Mouse (Mus musculus): ENCODE results near the gene Cep83. TPM values are rescaled to one million over a fixed set of nuclear protein-coding genes. Genes with fewer than 3 reads are reported as not detected.
"Not testable (repeated sequence)": the region's sequence is repeated elsewhere in the genome, so short reads cannot be mapped to it uniquely, and the experiment has no call there.

Cep83 gene
- polyA plus RNA-seq, 1 experiment from 2014 or later: 21.9 TPM

- Histone ChIP-seq H3K9me3 (no peaks in the 10 kb centered on the region), H3K4me3 (no peak overlapping the region), H3K4me1 (peaks cover 4% of the 10 kb centered on the region), H3K27ac (no peak overlapping the region), H3K4me2 (no peak overlapping the region), H3K36me3 (no peaks in the 10 kb centered on the region), H3K9ac (no peak overlapping the region), H3K27me3 (no peaks in the 10 kb centered on the region)
- ATAC-seq (ENCODE audit: borderline replicate concordance, extremely low read depth, low FRiP score, low TSS enrichment): peak; percentile 77; the same call in 1 of the 2 replicates
- 43% methylated on average over 3 of the region's 3 CpGs for WGBS
Measured at GRCm38 (mm10) chr10:94709622-94710319, 21.3 kb downstream of the Cep83 start.

- ATAC-seq (ENCODE audit: borderline replicate concordance, extremely low read depth, low FRiP score, low TSS enrichment): no peak
- 71% methylated on average over 2 of the region's 2 CpGs for WGBS
- no peak overlapping the region for H3K9ac ChIP-seq
- H3K36me3 ChIP-seq: no peaks in the 10 kb centered on the region
- H3K9me3 ChIP-seq: no peaks in the 10 kb centered on the region
- peaks cover 4% of the 10 kb centered on the region for H3K4me1 ChIP-seq
- no peak overlapping the region for H3K4me2 ChIP-seq
- H3K4me3 ChIP-seq: no peak overlapping the region
- no peaks in the 10 kb centered on the region for H3K27me3 ChIP-seq
- H3K27ac ChIP-seq: no peak overlapping the region
Measured at GRCm38 (mm10) chr10:94710320-94710695, 21.9 kb downstream of the Cep83 start.

GRCm38 (mm10) chr10:94720300-94720699 lies 31.8 kb downstream of the Cep83 start:
- Histone ChIP-seq H3K36me3 (peaks cover 6% of the 10 kb centered on the region; the same call in 1 of the 2 replicates), H3K27me3 (no peaks in the 10 kb centered on the region), H3K9me3 (no peaks in the 10 kb centered on the region), H3K9ac (no peak overlapping the region), H3K4me1 (no peaks in the 10 kb centered on the region), H3K4me3 (no peak overlapping the region), H3K4me2 (no peak overlapping the region), H3K27ac (no peak overlapping the region)
- no peak for ATAC-seq (ENCODE audit: borderline replicate concordance, extremely low read depth, low FRiP score, low TSS enrichment)
- WGBS: 90% methylated on average over 6 of the region's 6 CpGs

- H3K27ac ChIP-seq; H3K4me3 ChIP-seq; ATAC-seq (ENCODE audit: borderline replicate concordance, extremely low read depth, low FRiP score, low TSS enrichment): not testable (repeated sequence)
Measured at GRCm38 (mm10) chr10:94728053-94728452, 39.6 kb downstream of the Cep83 start.

GRCm38 (mm10) chr10:94730445-94730844 lies 42.0 kb downstream of the Cep83 start:
- ATAC-seq (ENCODE audit: borderline replicate concordance, extremely low read depth, low FRiP score, low TSS enrichment): no peak
- no peak overlapping the region for H3K4me2 ChIP-seq
- no peaks in the 10 kb centered on the region for H3K27me3 ChIP-seq
- no peaks in the 10 kb centered on the region for H3K4me1 ChIP-seq
- H3K36me3 ChIP-seq: peaks cover 12% of the 10 kb centered on the region; the same call in 1 of the 2 replicates
- H3K4me3 ChIP-seq: no peak overlapping the region
- no peak overlapping the region for H3K27ac ChIP-seq
- H3K9ac ChIP-seq: no peak overlapping the region
- no peaks in the 10 kb centered on the region for H3K9me3 ChIP-seq
- 84% methylated on average over 3 of the region's 3 CpGs for WGBS

More at GRCm38 (mm10) chr10:94728053-94728452, 39.6 kb downstream of the Cep83 start:
- H3K4me2 ChIP-seq, H3K27me3 ChIP-seq, H3K9me3 ChIP-seq, H3K9ac ChIP-seq, H3K4me1 ChIP-seq: not testable (repeated sequence)
- 79% methylated on average over 2 of the region's 2 CpGs for WGBS
- peaks cover 12% of the 10 kb centered on the region; the same call in 1 of the 2 replicates for H3K36me3 ChIP-seq

GRCm38 (mm10) chr10:94734829-94735228 lies 46.4 kb downstream of the Cep83 start:
- H3K4me2 ChIP-seq: no peak overlapping the region
- no peak overlapping the region for H3K27ac ChIP-seq
- H3K9me3 ChIP-seq: no peaks in the 10 kb centered on the region
- no peak for ATAC-seq (ENCODE audit: borderline replicate concordance, extremely low read depth, low FRiP score, low TSS enrichment)
- peaks cover 3% of the 10 kb centered on the region; the same call in 1 of the 2 replicates for H3K36me3 ChIP-seq
- no peak overlapping the region for H3K9ac ChIP-seq
- H3K4me3 ChIP-seq: no peak overlapping the region
- H3K27me3 ChIP-seq: no peaks in the 10 kb centered on the region
- WGBS: 94% methylated on average over 3 of the region's 3 CpGs
- H3K4me1 ChIP-seq: no peaks in the 10 kb centered on the region

- H3K9ac ChIP-seq: no peak overlapping the region
- WGBS: 69% methylated on average over 2 of the region's 2 CpGs
- H3K9me3 ChIP-seq: no peaks in the 10 kb centered on the region
- no peak overlapping the region for H3K27ac ChIP-seq
- H3K4me2 ChIP-seq: no peak overlapping the region
- H3K4me3 ChIP-seq: no peak overlapping the region
- ATAC-seq (ENCODE audit: borderline replicate concordance, extremely low read depth, low FRiP score, low TSS enrichment): no peak
- H3K4me1 ChIP-seq: no peaks in the 10 kb centered on the region
- H3K27me3 ChIP-seq: no peaks in the 10 kb centered on the region
- no peaks in the 10 kb centered on the region for H3K36me3 ChIP-seq
Measured at GRCm38 (mm10) chr10:94740221-94740620, 51.8 kb downstream of the Cep83 start.

- WGBS: 94% methylated on average over 3 of the region's 3 CpGs
- H3K27ac ChIP-seq: no peak overlapping the region
- H3K9ac ChIP-seq: no peak overlapping the region
- H3K4me1 ChIP-seq: no peaks in the 10 kb centered on the region
- no peak overlapping the region for H3K4me2 ChIP-seq
- ATAC-seq (ENCODE audit: borderline replicate concordance, extremely low read depth, low FRiP score, low TSS enrichment): no peak
- no peaks in the 10 kb centered on the region for H3K36me3 ChIP-seq
- no peaks in the 10 kb centered on the region for H3K27me3 ChIP-seq
- no peaks in the 10 kb centered on the region for H3K9me3 ChIP-seq
- H3K4me3 ChIP-seq: no peak overlapping the region
Measured at GRCm38 (mm10) chr10:94741459-94741858, 53.0 kb downstream of the Cep83 start.

GRCm38 (mm10) chr10:94747011-94747410 lies 58.6 kb downstream of the Cep83 start:
- WGBS: 83% methylated on average over 2 of the region's 2 CpGs
- Histone ChIP-seq H3K9me3 (no peaks in the 10 kb centered on the region), H3K36me3 (peaks cover 4% of the 10 kb centered on the region; the same call in 1 of the 2 replicates), H3K9ac (no peak overlapping the region), H3K4me1 (no peaks in the 10 kb centered on the region), H3K27ac (no peak overlapping the region), H3K27me3 (no peaks in the 10 kb centered on the region), H3K4me3 (no peak overlapping the region), H3K4me2 (no peak overlapping the region)
- ATAC-seq (ENCODE audit: borderline replicate concordance, extremely low read depth, low FRiP score, low TSS enrichment): no peak

GRCm38 (mm10) chr10:94771496-94771895 lies 83.0 kb downstream of the Cep83 start:
- Histone ChIP-seq H3K9me3 (no peaks in the 10 kb centered on the region), H3K4me1 (no peaks in the 10 kb centered on the region), H3K27me3 (no peaks in the 10 kb centered on the region), H3K27ac (no peak overlapping the region), H3K4me3 (no peak overlapping the region), H3K4me2 (no peak overlapping the region), H3K9ac (no peak overlapping the region), H3K36me3 (no peaks in the 10 kb centered on the region)
- 35% methylated on average over 3 of the region's 3 CpGs for WGBS
- ATAC-seq (ENCODE audit: borderline replicate concordance, extremely low read depth, low FRiP score, low TSS enrichment): no peak

- no peaks in the 10 kb centered on the region for H3K4me1 ChIP-seq
- no peaks in the 10 kb centered on the region for H3K9me3 ChIP-seq
- no peaks in the 10 kb centered on the region for H3K27me3 ChIP-seq
- H3K9ac ChIP-seq: no peak overlapping the region
- no peak overlapping the region for H3K27ac ChIP-seq
- WGBS: 94% methylated on average over 3 of the region's 3 CpGs
- no peak overlapping the region for H3K4me2 ChIP-seq
- H3K4me3 ChIP-seq: no peak overlapping the region
- peaks cover 3% of the 10 kb centered on the region; the same call in 1 of the 2 replicates for H3K36me3 ChIP-seq
- ATAC-seq (ENCODE audit: borderline replicate concordance, extremely low read depth, low FRiP score, low TSS enrichment): no peak
Measured at GRCm38 (mm10) chr10:94777576-94777975, 89.1 kb downstream of the Cep83 start.

- H3K4me3 ChIP-seq: no peak overlapping the region
- no peaks in the 10 kb centered on the region for H3K4me1 ChIP-seq
- no peak overlapping the region for H3K9ac ChIP-seq
- no peak overlapping the region for H3K27ac ChIP-seq
- 91% methylated on average over 4 of the region's 4 CpGs for WGBS
- H3K36me3 ChIP-seq: peaks cover 3% of the 10 kb centered on the region; the same call in 1 of the 2 replicates
- H3K9me3 ChIP-seq: no peaks in the 10 kb centered on the region
- no peaks in the 10 kb centered on the region for H3K27me3 ChIP-seq
- ATAC-seq (ENCODE audit: borderline replicate concordance, extremely low read depth, low FRiP score, low TSS enrichment): no peak
- no peak overlapping the region for H3K4me2 ChIP-seq
Measured at GRCm38 (mm10) chr10:94779319-94779718, 90.9 kb downstream of the Cep83 start.
